In genomic region chr1:186611371-186611770, GRCm38 (mm10) we compare ENCODE assay signal across 18 mouse cellular contexts.
A peak's percentile ranks its signal among the peaks of the same experiment; 100 is the strongest.
DNase-seq lines count a peak whose midpoint lies in the region; ATAC-seq and TF ChIP-seq lines count a peak whose summit lies in the region.
"Had no signal": no experiment of that assay in that cellular context is flagged by ENCODE, and none has a peak within 500 bp of the region (broad histone marks: within the 10 kb centered on the region; RNA-seq: fewer than 3 reads in every experiment).

No protein-coding gene starts in this region.

- H3K36me3 ChIP-seq in lung, embryonic 14.5 days (ENCODE audit: insufficient read depth): no peaks in the 10 kb centered on the region
- H3K36me3 ChIP-seq in limb, embryonic 10.5 days: no peaks in the 10 kb centered on the region
- H3K36me3 ChIP-seq: embryonic facial prominence, embryonic 12.5 days; forebrain, embryonic 15.5 days had no signal

- no peak overlapping the region for H3K9ac ChIP-seq in lung, embryonic 14.5 days
- H3K9ac ChIP-seq: embryonic facial prominence, embryonic 12.5 days; forebrain, embryonic 13.5 days; forebrain, embryonic 15.5 days; forebrain, postnatal 0 days had no signal

- H3K4me3 ChIP-seq in gastrocnemius, adult 2 months: no peak overlapping the region
- no peak overlapping the region for H3K4me3 ChIP-seq in lung, embryonic 14.5 days (ENCODE audit: low read depth, low read length)
- H3K4me3 ChIP-seq in limb, embryonic 10.5 days: no peak overlapping the region
- H3K4me3 ChIP-seq: embryonic facial prominence, embryonic 12.5 days; forebrain, embryonic 13.5 days; forebrain, embryonic 15.5 days had no signal

- H3K27ac ChIP-seq in gastrocnemius, adult 2 months: peak overlapping the region; percentile 87
- no peak overlapping the region for H3K27ac ChIP-seq in lung, embryonic 14.5 days (ENCODE audit: low read depth)
- H3K27ac ChIP-seq in limb, embryonic 10.5 days: peak overlapping the region; percentile 3; the same call in 1 of the 2 replicates
- H3K27ac ChIP-seq: embryonic facial prominence, embryonic 12.5 days; forebrain, embryonic 13.5 days; forebrain, embryonic 15.5 days had no signal

- peaks cover 15% of the 10 kb centered on the region for H3K4me1 ChIP-seq in lung, embryonic 14.5 days (ENCODE audit: insufficient read depth)
- peaks cover 13% of the 10 kb centered on the region for H3K4me1 ChIP-seq in limb, embryonic 10.5 days

- no peak overlapping the region for H3K4me2 ChIP-seq in lung, embryonic 14.5 days
- H3K4me2 ChIP-seq: embryonic facial prominence, embryonic 12.5 days; forebrain, embryonic 13.5 days; forebrain, embryonic 15.5 days had no signal

- no peaks in the 10 kb centered on the region for H3K27me3 ChIP-seq in lung, embryonic 14.5 days (ENCODE audit: insufficient read depth, low read length)
- H3K27me3 ChIP-seq in limb, embryonic 10.5 days (ENCODE audit: low read depth, poor library complexity, severe bottlenecking): no peaks in the 10 kb centered on the region
- H3K27me3 ChIP-seq: embryonic facial prominence, embryonic 12.5 days; forebrain, embryonic 13.5 days; forebrain, embryonic 15.5 days had no signal

- 39% methylated on average over 2 of the region's 2 CpGs for WGBS in lung, embryonic 14.5 days
- 68% methylated on average over 2 of the region's 2 CpGs for WGBS in limb, embryonic 10.5 days

- no peak for TF ChIP-seq CTCF in gastrocnemius, adult 2 months (IDR thresholded peaks at IDR 0.05)
- TF ChIP-seq CTCF in lung, embryonic 14.5 days (IDR thresholded peaks at IDR 0.05; ENCODE audit: low read depth): no peak

- ATAC-seq in lung, embryonic 14.5 days (ENCODE audit: insufficient read depth): no peak
- ATAC-seq: forebrain, embryonic 13.5 days; forebrain, embryonic 15.5 days; forebrain, postnatal 0 days had no signal

- intact Hi-C loops in gastrocnemius, adult 2 months (cut with DNase I): no loop called here

- no peak for DNase-seq in gastrocnemius, adult 2 months
- no peak for DNase-seq in gastrocnemius, postnatal 25 days
- DNase-seq in lung, embryonic 14.5 days: peak; percentile 74
- no peak for DNase-seq in lung, postnatal 4 days
- DNase-seq in limb, embryonic 10.5 days (ENCODE audit: low spot score): no peak
- DNase-seq in retina, postnatal 1 day: no peak
- DNase-seq: adrenal gland, adult 2 months; adrenal gland, postnatal 14 days; adrenal gland, postnatal 36 days; cerebellum, adult 11-12 months; cerebellum, adult 2 months; cerebellum, adult 9-10 months; cerebellum, postnatal 10 days; cerebellum, postnatal 25 days; forebrain, postnatal 0 days had no signal

- H3K9me3 ChIP-seq in lung, embryonic 14.5 days (ENCODE audit: low read depth, low read length): no peaks in the 10 kb centered on the region
- no peaks in the 10 kb centered on the region for H3K9me3 ChIP-seq in limb, embryonic 10.5 days (replicated peaks)
- H3K9me3 ChIP-seq: embryonic facial prominence, embryonic 12.5 days; forebrain, embryonic 13.5 days; forebrain, embryonic 15.5 days had no signal
